Mouse (Mus musculus): ENCODE data around the gene Tmem41b. TPM values are rescaled to one million over a fixed set of nuclear protein-coding genes. Genes with fewer than 3 reads are reported as not detected.

Gene Tmem41b
- total RNA-seq, 2 experiments from 2014 or later, result 14.2 to 19.3 TPM

GRCm38 (mm10) chr7:109944421-109945034, 42.2 kb downstream of the Tmem41b start:
- ATAC-seq (replicated peaks; ENCODE audit: low FRiP score, poor library complexity, severe bottlenecking), result no peak

- no peak for ATAC-seq (replicated peaks; ENCODE audit: low FRiP score, poor library complexity, severe bottlenecking)
These were observed 57.1 kb downstream of the Tmem41b start for GRCm38 (mm10) chr7:109929628-109930027.

GRCm38 (mm10) chr7:109928365-109928764, 58.4 kb downstream of the Tmem41b start:
- no peak for ATAC-seq (replicated peaks; ENCODE audit: low FRiP score, poor library complexity, severe bottlenecking)

GRCm38 (mm10) chr7:109924965-109925364, 61.8 kb downstream of the Tmem41b start:
- no peak for ATAC-seq (replicated peaks; ENCODE audit: low FRiP score, poor library complexity, severe bottlenecking)

GRCm38 (mm10) chr7:109922889-109923288, 63.8 kb downstream of the Tmem41b start:
- no peak for ATAC-seq (replicated peaks; ENCODE audit: low FRiP score, poor library complexity, severe bottlenecking)

Other genes with a start within 250 kb of the Tmem41b start
- 30.7 and 31.8 TPM in 2 replicates for gene Tmem9b, start 234.1 kb downstream of the Tmem41b start, total RNA-seq (2015; ENCODE audit: low replicate concordance)
- gene Tmem9b, start 234.1 kb downstream of the Tmem41b start, total RNA-seq (2017; ENCODE audit: low replicate concordance), result 13.0 and 18.7 TPM in 2 replicates
- gene Nrip3, start 204.9 kb downstream of the Tmem41b start, total RNA-seq (2015; ENCODE audit: low replicate concordance), result 10.7 and 14.0 TPM in 2 replicates
- gene Nrip3, start 204.9 kb downstream of the Tmem41b start, total RNA-seq (2017; ENCODE audit: low replicate concordance), result 9.9 and 19.9 TPM in 2 replicates
- gene Scube2, start 121.2 kb downstream of the Tmem41b start, total RNA-seq (2015; ENCODE audit: low replicate concordance), result not detected in 2 replicates
- not detected in 2 replicates for gene Scube2, start 121.2 kb downstream of the Tmem41b start, total RNA-seq (2017; ENCODE audit: low replicate concordance)
- gene Dennd5a, start 26.5 kb downstream of the Tmem41b start, total RNA-seq (2015; ENCODE audit: low replicate concordance), result 54.6 and 55.8 TPM in 2 replicates
- gene Dennd5a, start 26.5 kb downstream of the Tmem41b start, total RNA-seq (2017; ENCODE audit: low replicate concordance), result 19.8 and 26.3 TPM in 2 replicates
- gene Ipo7, start 31.3 kb upstream of the Tmem41b start, total RNA-seq (2015; ENCODE audit: low replicate concordance), result 17.9 and 24.5 TPM in 2 replicates
- 33.1 and 39.3 TPM in 2 replicates for gene Ipo7, start 31.3 kb upstream of the Tmem41b start, total RNA-seq (2017; ENCODE audit: low replicate concordance)
- gene Zfp143, start 74.3 kb upstream of the Tmem41b start, total RNA-seq (2015; ENCODE audit: low replicate concordance), result 16.1 and 22.1 TPM in 2 replicates
- 14.6 and 16.7 TPM in 2 replicates for gene Zfp143, start 74.3 kb upstream of the Tmem41b start, total RNA-seq (2017; ENCODE audit: low replicate concordance)
- 8.5 and 21.9 TPM in 2 replicates for gene Wee1, start 135.1 kb upstream of the Tmem41b start, total RNA-seq (2015; ENCODE audit: low replicate concordance)
- gene Wee1, start 135.1 kb upstream of the Tmem41b start, total RNA-seq (2017; ENCODE audit: low replicate concordance), result 6.8 and 9.5 TPM in 2 replicates
- gene Swap70, start 234.8 kb upstream of the Tmem41b start, total RNA-seq (2015; ENCODE audit: low replicate concordance), result 3.1 and 5.6 TPM in 2 replicates
- gene Swap70, start 234.8 kb upstream of the Tmem41b start, total RNA-seq (2017; ENCODE audit: low replicate concordance), result 5.3 and 11.2 TPM in 2 replicates